ENCODE assay signal across 42 mouse cellular contexts in the genomic region with DNA sequence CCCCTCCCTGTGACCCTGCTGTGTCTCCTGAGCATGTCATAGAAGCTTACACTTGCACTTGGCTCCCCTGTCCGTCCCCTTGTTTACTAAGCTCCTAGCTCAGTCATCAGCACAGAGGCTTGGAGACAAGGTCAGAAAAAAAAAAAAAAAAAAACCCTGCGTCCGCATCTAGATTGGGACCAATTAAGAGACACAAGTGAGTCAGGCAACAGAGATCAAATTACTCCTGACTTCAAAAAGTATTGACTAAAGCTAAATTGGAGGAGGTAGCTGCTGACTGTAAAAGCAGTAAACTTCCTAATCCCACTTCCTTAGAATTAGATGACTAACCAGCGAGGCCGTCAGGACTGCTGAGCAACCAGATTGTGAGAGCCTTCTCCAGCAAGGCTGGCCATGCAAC. TPM values are rescaled to one million over a fixed set of nuclear protein-coding genes. Genes with fewer than 3 reads are reported as not detected.
"Had no signal": no experiment of that assay in that cellular context is flagged by ENCODE, and none has a peak within 500 bp of the region (broad histone marks: within the 10 kb centered on the region; RNA-seq: fewer than 3 reads in every experiment).

No protein-coding gene starts in this region.

- DNase-seq: gastrocnemius, postnatal 10 days; gastrocnemius, postnatal 25 days; heart, adult 18-20 months; heart, postnatal 10 days; kidney, adult 11 months; kidney, adult 2 months; kidney, adult 9 months; kidney, postnatal 14 days; kidney, postnatal 36 days; layer of hippocampus, adult 9-11 months; layer of hippocampus, postnatal 36 days; left cerebral cortex, postnatal 4 days had no signal

- H3K36me3 ChIP-seq: heart, embryonic 10.5 days; heart, embryonic 12.5 days; hindbrain, embryonic 13.5 days; hindbrain, embryonic 15.5 days; kidney, embryonic 15.5 days; limb, embryonic 13.5 days; limb, embryonic 15.5 days; liver, embryonic 12.5 days had no signal

- ATAC-seq: hindbrain, postnatal 0 days; intestine, embryonic 16.5 days; liver, embryonic 12.5 days had no signal

- H3K4me3 ChIP-seq: heart, embryonic 10.5 days; heart, embryonic 12.5 days; hindbrain, embryonic 13.5 days; hindbrain, embryonic 15.5 days; kidney, embryonic 15.5 days; limb, embryonic 13.5 days; limb, embryonic 15.5 days; liver, embryonic 12.5 days had no signal

- H3K27ac ChIP-seq: heart, embryonic 10.5 days; hindbrain, embryonic 13.5 days; hindbrain, embryonic 15.5 days; hindbrain, postnatal 0 days; kidney, embryonic 15.5 days; kidney, postnatal 0 days; limb, embryonic 13.5 days; limb, embryonic 15.5 days; liver, embryonic 12.5 days had no signal

- H3K27me3 ChIP-seq: hindbrain, embryonic 15.5 days; limb, embryonic 13.5 days had no signal

RNA-seq across cellular contexts. Expression of a gene that starts 1.8 kb away (rescaled TPM):
- total RNA-seq: granulocyte monocyte progenitor cell, adult 5-6 weeks; hematopoietic stem cell, adult 5-6 weeks; liver, adult 2 months had no signal
- polyA plus RNA-seq: liver, adult 2 months; liver, embryonic 12.5 days had no signal

RNA-seq across cellular contexts. Expression of a gene that starts 8.7 kb away (rescaled TPM):
- total RNA-seq: gastrocnemius, postnatal 10 days; gastrocnemius, postnatal 25 days; gastrocnemius, postnatal 4 days; granulocyte monocyte progenitor cell, adult 5-6 weeks; heart, adult 18-20 months; heart, adult 8-10 months; heart, postnatal 10 days; heart, postnatal 25 days; hematopoietic stem cell, adult 5-6 weeks; hindbrain, postnatal 0 days; layer of hippocampus, adult 18-20 months; layer of hippocampus, adult 8-10 months; layer of hippocampus, postnatal 14 days; layer of hippocampus, postnatal 36 days; left cerebral cortex, adult 18-20 months; left cerebral cortex, adult 8-10 months; left cerebral cortex, postnatal 10 days; left cerebral cortex, postnatal 25 days; left cerebral cortex, postnatal 4 days; liver, adult 2 months had no signal
- polyA plus RNA-seq: heart, embryonic 10.5 days; heart, embryonic 12.5 days; heart, embryonic 14.5 days; heart, embryonic 16.5 days; hindbrain, embryonic 11.5 days; hindbrain, embryonic 13.5 days; hindbrain, embryonic 15.5 days; hindbrain, postnatal 0 days; intestine, embryonic 14.5 days; intestine, embryonic 16.5 days; kidney, adult 2 months; kidney, embryonic 15.5 days; kidney, postnatal 0 days; large intestine, adult 2 months; limb, embryonic 11.5 days; limb, embryonic 13.5 days; limb, embryonic 15.5 days; liver, adult 2 months; liver, embryonic 12.5 days had no signal

RNA-seq across cellular contexts. Expression of a gene that starts 12.7 kb away (rescaled TPM):
- total RNA-seq: gastrocnemius, postnatal 10 days; gastrocnemius, postnatal 4 days; granulocyte monocyte progenitor cell, adult 5-6 weeks; hematopoietic stem cell, adult 5-6 weeks; hindbrain, postnatal 0 days; layer of hippocampus, adult 18-20 months; layer of hippocampus, adult 8-10 months; layer of hippocampus, postnatal 14 days; layer of hippocampus, postnatal 36 days; left cerebral cortex, adult 18-20 months; left cerebral cortex, adult 8-10 months; left cerebral cortex, postnatal 10 days; left cerebral cortex, postnatal 25 days; left cerebral cortex, postnatal 4 days; liver, adult 2 months had no signal
- polyA plus RNA-seq: heart, embryonic 10.5 days; heart, embryonic 12.5 days; heart, embryonic 14.5 days; hindbrain, embryonic 11.5 days; hindbrain, embryonic 13.5 days; hindbrain, embryonic 15.5 days; hindbrain, postnatal 0 days; intestine, embryonic 14.5 days; intestine, embryonic 16.5 days; kidney, postnatal 0 days; limb, embryonic 11.5 days; limb, embryonic 13.5 days; limb, embryonic 15.5 days; liver, adult 2 months; liver, embryonic 12.5 days had no signal
